Mouse (Mus musculus) thymus, adult 2 months (tissue): ENCODE measurements around the gene Optc. TPM values are rescaled to one million over a fixed set of nuclear protein-coding genes. Genes with fewer than 3 reads are reported as not detected.

Source experiments
- DNase-seq: peaks from one replicate; pipeline ENCODE4 v3.0.0; 2021
- H3K27ac ChIP-seq: fragments of 200-500 bp; 2 replicates; pipeline ENCODE4 v1.5.1; 2012; ENCODE audit warnings: low read length, control low read depth; ENCODE audit not compliant: control insufficient read depth, insufficient read depth
- H3K27me3 ChIP-seq: fragments of 200-500 bp; 2 replicates; pipeline ENCODE4 v1.6.1; 2012; ENCODE audit warnings: mild to moderate bottlenecking, low read length, moderate library complexity, mixed read lengths; ENCODE audit not compliant: control insufficient read depth, insufficient read depth
- H3K36me3 ChIP-seq: fragments of 200-500 bp; 2 replicates; pipeline ENCODE4 v1.6.1; 2012; ENCODE audit warnings: mild to moderate bottlenecking, low read length, moderate library complexity; ENCODE audit not compliant: control insufficient read depth, insufficient read depth
- H3K4me1 ChIP-seq: fragments of 200-500 bp; replicated peaks from 2 replicates; pipeline ENCODE4 v1.6.1; 2012; ENCODE audit warnings: low read length; ENCODE audit not compliant: control insufficient read depth, insufficient read depth
- H3K4me3 ChIP-seq: fragments of 200-500 bp; 2 replicates; pipeline ENCODE4 v1.5.1; 2012; ENCODE audit warnings: mild to moderate bottlenecking, low read length, control low read depth, moderate library complexity; ENCODE audit not compliant: control insufficient read depth, insufficient read depth
- CTCF ChIP-seq: fragments of 200-500 bp; IDR thresholded peaks from 2 replicates; pipeline ENCODE4 v1.5.1; 2012; ENCODE audit warnings: mild to moderate bottlenecking, control low read depth, low read length, moderate library complexity, borderline replicate concordance; ENCODE audit not compliant: control insufficient read depth, poor library complexity, insufficient read depth; ENCODE audit errors: extremely low read depth
- POLR2A ChIP-seq: fragments of 200-500 bp; IDR thresholded peaks from 2 replicates; pipeline ENCODE4 v1.6.1; 2012; ENCODE audit warnings: mild to moderate bottlenecking, low read length, control low read depth, moderate library complexity; ENCODE audit not compliant: control insufficient read depth, poor library complexity, insufficient read depth; ENCODE audit errors: extremely low read depth
- WGBS: fragments of 180-500 bp; shearing (Covaris S2); methylation state at CpG from one replicate; pipeline ENCODE4 v1.1.7; 2018; 5-methylcytosine and 5-hydroxymethylcytosine counted together
- polyA plus RNA-seq: library from polyadenylated mRNA; depleted of rRNA; stranded (reverse); fragments of >200 nt; gene quantifications from 2 replicates; pipeline ENCODE4 v1.2.3, GENCODE M21; 2012

Gene Optc
- polyA plus RNA-seq, 1 experiment, result 1.0 TPM

- H3K4me3 ChIP-seq, result no peak overlapping the region
- WGBS, result 74% methylated on average over 3 of the region's 3 CpGs
- H3K36me3 ChIP-seq, result no peaks in the 10 kb centered on the region
- H3K27me3 ChIP-seq, result no peaks in the 10 kb centered on the region
- no peaks in the 10 kb centered on the region; the same call in 1 of the 2 replicates for H3K4me1 ChIP-seq
- no peak for DNase-seq
- no peak for TF ChIP-seq POLR2A
- no peak for TF ChIP-seq CTCF
- H3K27ac ChIP-seq, result no peak overlapping the region
Measured at GRCm38 (mm10) chr1:133920401-133920800, 12.6 kb upstream of the Optc start.

- no peaks in the 10 kb centered on the region for H3K27me3 ChIP-seq
- no peak overlapping the region for H3K4me3 ChIP-seq
- no peak for TF ChIP-seq POLR2A
- TF ChIP-seq CTCF, result no peak
- H3K27ac ChIP-seq, result no peak overlapping the region
- no peaks in the 10 kb centered on the region; the same call in 1 of the 2 replicates for H3K4me1 ChIP-seq
- DNase-seq, result no peak
- 85% methylated on average over 6 of the region's 6 CpGs for WGBS
- H3K36me3 ChIP-seq, result no peaks in the 10 kb centered on the region
Measured at GRCm38 (mm10) chr1:133918088-133918470, 10.3 kb upstream of the Optc start.

- no peak overlapping the region for H3K4me3 ChIP-seq
- whole genome bisulfite sequencing, result 84% methylated on average over 11 of the region's 11 CpGs
- DNase-seq, result no peak
Measured at GRCm38 (mm10) chr1:133917456-133918087, 9.8 kb upstream of the Optc start.

GRCm38 (mm10) chr1:133915723-133916355, 8.0 kb upstream of the Optc start:
- H3K4me1 ChIP-seq, result no peaks in the 10 kb centered on the region
- no peak for DNase-seq
- no peak overlapping the region for H3K4me3 ChIP-seq
- H3K36me3 ChIP-seq, result no peaks in the 10 kb centered on the region
- H3K27me3 ChIP-seq, result no peaks in the 10 kb centered on the region
- 58% methylated on average over 8 of the region's 8 CpGs for WGBS
- no peak overlapping the region for H3K27ac ChIP-seq
- TF ChIP-seq POLR2A (no peak), CTCF (no peak)

More at GRCm38 (mm10) chr1:133917456-133918087, 9.8 kb upstream of the Optc start:
- H3K36me3 ChIP-seq, result no peaks in the 10 kb centered on the region
- no peaks in the 10 kb centered on the region for H3K27me3 ChIP-seq
- no peak for TF ChIP-seq CTCF
- TF ChIP-seq POLR2A, result no peak
- H3K27ac ChIP-seq, result no peak overlapping the region
- H3K4me1 ChIP-seq, result no peaks in the 10 kb centered on the region; the same call in 1 of the 2 replicates

GRCm38 (mm10) chr1:133915115-133915514, 7.3 kb upstream of the Optc start:
- Histone ChIP-seq H3K36me3 (no peaks in the 10 kb centered on the region), H3K4me3 (no peak overlapping the region), H3K4me1 (no peaks in the 10 kb centered on the region), H3K27ac (no peak overlapping the region), H3K27me3 (no peaks in the 10 kb centered on the region)
- TF ChIP-seq CTCF, result no peak
- 96% methylated on average over 13 of the region's 13 CpGs for whole genome bisulfite sequencing
- no peak for DNase-seq

GRCm38 (mm10) chr1:133913018-133913417, 5.2 kb upstream of the Optc start:
- 86% methylated on average over 6 of the region's 6 CpGs for WGBS
- Histone ChIP-seq H3K4me1 (peaks cover 9% of the 10 kb centered on the region), H3K27me3 (no peaks in the 10 kb centered on the region), H3K36me3 (no peaks in the 10 kb centered on the region), H3K4me3 (no peak overlapping the region), H3K27ac (no peak overlapping the region)
- TF ChIP-seq POLR2A (no peak), CTCF (no peak)
- DNase-seq, result no peak
